Mouse (Mus musculus): ENCODE measurements at regions not wholly inside any gene's neighbourhood (a gene's known extent, or its start where the extent isn't known, plus 50 kb on each side); places are given as distances from the start of the nearest gene placed in this dataset.

DNA sequence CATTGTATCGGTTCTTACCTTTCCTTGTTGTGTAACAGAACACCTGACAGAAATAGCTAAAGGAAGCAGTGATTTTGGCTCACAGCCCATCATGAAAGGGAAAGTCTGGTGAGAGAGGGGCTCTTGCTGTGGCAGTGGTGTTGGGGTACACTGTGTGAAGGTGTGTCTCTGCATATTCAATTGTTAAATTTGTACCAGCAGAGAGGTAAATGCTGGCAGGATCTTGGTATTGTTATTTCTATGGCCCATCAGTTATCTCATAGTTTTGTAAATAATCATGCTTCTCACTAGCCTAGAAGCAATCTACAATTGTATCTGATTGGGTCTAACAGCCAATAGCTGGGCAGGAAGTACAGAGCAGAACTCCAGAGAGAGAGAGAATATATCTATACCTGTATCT, 95.7 kb downstream of the Mfap3l start:
- Histone ChIP-seq H3K4me3 (no peak overlapping the region), H3K4me2 (ENCODE audit: low read depth) (no peak overlapping the region), H3K36me3 (ENCODE audit: control insufficient read depth, insufficient read depth) (no peaks in the 10 kb centered on the region), H3K27me3 (ENCODE audit: control insufficient read depth, insufficient read depth, insufficient read length) (no peaks in the 10 kb centered on the region), H3K79me2 (ENCODE audit: control insufficient read depth, insufficient read depth) (no peaks in the 10 kb centered on the region), H3ac (ENCODE audit: control insufficient read depth, insufficient read length) (no peak overlapping the region)
- TF ChIP-seq USF1 (IDR thresholded peaks at IDR 0.05; ENCODE audit: low read depth) (no peak), E2F4 (IDR thresholded peaks at IDR 0.05; ENCODE audit: insufficient read depth) (no peak), MYOD1 (IDR thresholded peaks at IDR 0.05; ENCODE audit: control insufficient read depth in 1 of 3, insufficient read length in 2 of 3, low read depth in 2 of 3) (no peak), TCF12 (IDR thresholded peaks at IDR 0.05; ENCODE audit: insufficient read depth, poor library complexity, severe bottlenecking) (no peak), CEBPB (IDR thresholded peaks at IDR 0.05; ENCODE audit: insufficient read depth, poor library complexity, severe bottlenecking) (no peak), SRF (IDR thresholded peaks at IDR 0.05; ENCODE audit: control insufficient read depth, insufficient read length, low read depth) (no peak), POLR2AphosphoS2 (IDR thresholded peaks at IDR 0.05; ENCODE audit: insufficient read length, low read depth) (no peak), POLR2A (IDR thresholded peaks at IDR 0.05; ENCODE audit: insufficient read length, low read depth) (no peak), TCF3 (IDR thresholded peaks at IDR 0.05; ENCODE audit: insufficient read length, low read depth) (no peak), REST (IDR thresholded peaks at IDR 0.05; ENCODE audit: insufficient read depth, insufficient read length) (no peak), MAX (IDR thresholded peaks at IDR 0.05; ENCODE audit: low read depth) (no peak), MYOG (IDR thresholded peaks at IDR 0.05; ENCODE audit: control insufficient read depth in 1 of 3, insufficient read depth in 1 of 3, insufficient read length in 2 of 3, low read depth in 2 of 3) (no peak)

DNA sequence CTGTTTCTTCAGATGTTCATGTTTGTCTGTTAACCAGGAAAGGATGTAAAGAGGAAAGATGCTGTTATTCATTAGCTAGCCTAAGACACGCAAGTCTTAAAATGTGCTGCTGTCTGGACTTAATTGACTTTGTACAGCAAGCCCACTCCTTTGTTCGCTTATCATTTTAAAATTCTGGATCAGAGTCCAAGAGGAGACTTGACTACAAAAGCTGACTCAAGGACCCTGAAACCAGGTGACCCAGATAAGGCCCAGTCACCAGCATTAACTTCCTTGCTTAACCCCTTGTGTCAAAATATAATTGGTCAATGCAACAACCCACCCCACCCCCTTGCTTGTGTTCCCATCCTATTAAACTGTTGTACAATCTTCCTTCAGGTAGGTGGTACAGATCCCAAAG, 99.9 kb downstream of the Mfap3l start:
- Histone ChIP-seq H3ac (ENCODE audit: control insufficient read depth, insufficient read length) (no peak overlapping the region), H3K36me3 (ENCODE audit: control insufficient read depth, insufficient read depth) (no peaks in the 10 kb centered on the region), H3K79me2 (ENCODE audit: control insufficient read depth, insufficient read depth) (no peaks in the 10 kb centered on the region), H3K4me2 (ENCODE audit: low read depth) (no peak overlapping the region), H3K27me3 (ENCODE audit: control insufficient read depth, insufficient read depth, insufficient read length) (no peaks in the 10 kb centered on the region), H3K4me3 (no peak overlapping the region)
- TF ChIP-seq POLR2A (IDR thresholded peaks at IDR 0.05; ENCODE audit: insufficient read length, low read depth): no peak
- no peak for TF ChIP-seq E2F4 (IDR thresholded peaks at IDR 0.05; ENCODE audit: insufficient read depth)
- TF ChIP-seq TCF12 (IDR thresholded peaks at IDR 0.05; ENCODE audit: insufficient read depth, poor library complexity, severe bottlenecking): no peak
- TF ChIP-seq TCF3 (IDR thresholded peaks at IDR 0.05; ENCODE audit: insufficient read length, low read depth): no peak
- TF ChIP-seq MYOG (IDR thresholded peaks at IDR 0.05; ENCODE audit: control insufficient read depth in 1 of 3, insufficient read depth in 1 of 3, insufficient read length in 2 of 3, low read depth in 2 of 3): no peak
- no peak for TF ChIP-seq CEBPB (IDR thresholded peaks at IDR 0.05; ENCODE audit: insufficient read depth, poor library complexity, severe bottlenecking)
- no peak for TF ChIP-seq MYOD1 (IDR thresholded peaks at IDR 0.05; ENCODE audit: control insufficient read depth in 1 of 3, insufficient read length in 2 of 3, low read depth in 2 of 3)
- TF ChIP-seq USF1 (IDR thresholded peaks at IDR 0.05; ENCODE audit: low read depth): no peak
- TF ChIP-seq REST (IDR thresholded peaks at IDR 0.05; ENCODE audit: insufficient read depth, insufficient read length): no peak
- TF ChIP-seq MAX (IDR thresholded peaks at IDR 0.05; ENCODE audit: low read depth): no peak
- TF ChIP-seq SRF (IDR thresholded peaks at IDR 0.05; ENCODE audit: control insufficient read depth, insufficient read length, low read depth): no peak
- no peak for TF ChIP-seq POLR2AphosphoS2 (IDR thresholded peaks at IDR 0.05; ENCODE audit: insufficient read length, low read depth)

DNA sequence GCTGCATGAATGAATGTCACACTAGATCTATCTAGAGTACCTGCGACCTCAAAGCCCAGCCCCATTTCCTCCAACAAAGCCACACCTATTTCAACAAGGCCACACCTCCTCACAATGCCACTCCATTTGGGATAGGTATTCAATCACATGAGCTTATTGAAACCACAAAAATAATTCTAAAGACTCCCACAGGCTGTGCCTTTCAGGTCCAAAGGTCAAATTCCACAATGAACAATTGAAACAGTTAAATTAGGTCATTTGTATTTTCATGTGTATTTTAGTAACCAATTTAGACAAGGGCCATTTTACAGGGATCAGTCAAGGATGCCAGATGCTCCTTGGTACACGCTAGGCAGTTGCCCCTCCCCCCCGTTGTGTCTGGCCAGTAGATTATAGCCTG, 103.3 kb downstream of the Mfap3l start:
- no peaks in the 10 kb centered on the region for H3K79me2 ChIP-seq (ENCODE audit: control insufficient read depth, insufficient read depth)
- TF ChIP-seq TCF12 (IDR thresholded peaks at IDR 0.05; ENCODE audit: insufficient read depth, poor library complexity, severe bottlenecking) (no peak), E2F4 (IDR thresholded peaks at IDR 0.05; ENCODE audit: insufficient read depth) (no peak), POLR2AphosphoS2 (IDR thresholded peaks at IDR 0.05; ENCODE audit: insufficient read length, low read depth) (no peak), MYOD1 (IDR thresholded peaks at IDR 0.05; ENCODE audit: control insufficient read depth in 1 of 3, insufficient read length in 2 of 3, low read depth in 2 of 3) (no peak), SRF (IDR thresholded peaks at IDR 0.05; ENCODE audit: control insufficient read depth, insufficient read length, low read depth) (no peak), CEBPB (IDR thresholded peaks at IDR 0.05; ENCODE audit: insufficient read depth, poor library complexity, severe bottlenecking) (no peak), MYOG (IDR thresholded peaks at IDR 0.05; ENCODE audit: control insufficient read depth in 1 of 3, insufficient read depth in 1 of 3, insufficient read length in 2 of 3, low read depth in 2 of 3) (no peak)
- no peaks in the 10 kb centered on the region for H3K36me3 ChIP-seq (ENCODE audit: control insufficient read depth, insufficient read depth)
- no peaks in the 10 kb centered on the region for H3K27me3 ChIP-seq (ENCODE audit: control insufficient read depth, insufficient read depth, insufficient read length)
- H3K4me2 ChIP-seq (ENCODE audit: low read depth): no peak overlapping the region
- H3ac ChIP-seq (ENCODE audit: control insufficient read depth, insufficient read length): no peak overlapping the region
- H3K4me3 ChIP-seq: no peak overlapping the region

DNA sequence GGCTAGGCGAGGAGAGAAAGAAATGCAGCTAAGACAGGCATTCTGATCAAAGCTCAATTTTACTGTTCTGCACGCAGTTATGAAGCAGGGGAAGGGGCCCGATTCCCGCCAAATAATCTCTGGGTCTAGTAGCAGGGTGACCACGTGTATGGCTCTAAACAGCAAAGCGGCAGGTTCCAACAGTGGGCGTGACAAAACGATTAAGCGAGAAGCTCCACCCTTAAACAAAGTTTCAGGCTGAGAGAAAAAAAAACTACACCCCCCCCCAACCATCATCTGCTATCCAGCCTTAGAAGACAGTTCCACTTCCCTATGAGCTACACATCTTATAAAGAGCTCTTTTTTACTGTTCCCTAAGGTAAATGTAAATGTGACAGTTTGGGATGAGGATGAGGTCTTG, 103.8 kb downstream of the Mfap3l start:
- Histone ChIP-seq H3K4me2 (ENCODE audit: low read depth) (no peak overlapping the region), H3K79me2 (ENCODE audit: control insufficient read depth, insufficient read depth) (no peaks in the 10 kb centered on the region), H3K27me3 (ENCODE audit: control insufficient read depth, insufficient read depth, insufficient read length) (no peaks in the 10 kb centered on the region), H3K4me3 (no peak overlapping the region), H3K36me3 (ENCODE audit: control insufficient read depth, insufficient read depth) (no peaks in the 10 kb centered on the region), H3ac (ENCODE audit: control insufficient read depth, insufficient read length) (no peak overlapping the region)
- TF ChIP-seq SRF (IDR thresholded peaks at IDR 0.05; ENCODE audit: control insufficient read depth, insufficient read length, low read depth) (no peak), POLR2A (IDR thresholded peaks at IDR 0.05; ENCODE audit: insufficient read length, low read depth) (no peak), USF1 (IDR thresholded peaks at IDR 0.05; ENCODE audit: low read depth) (no peak), MYOD1 (IDR thresholded peaks at IDR 0.05; ENCODE audit: control insufficient read depth in 1 of 3, insufficient read length in 2 of 3, low read depth in 2 of 3) (no peak), CEBPB (IDR thresholded peaks at IDR 0.05; ENCODE audit: insufficient read depth, poor library complexity, severe bottlenecking) (no peak), MYOG (IDR thresholded peaks at IDR 0.05; ENCODE audit: control insufficient read depth in 1 of 3, insufficient read depth in 1 of 3, insufficient read length in 2 of 3, low read depth in 2 of 3) (no peak), POLR2AphosphoS2 (IDR thresholded peaks at IDR 0.05; ENCODE audit: insufficient read length, low read depth) (no peak), TCF3 (IDR thresholded peaks at IDR 0.05; ENCODE audit: insufficient read length, low read depth) (no peak), TCF12 (IDR thresholded peaks at IDR 0.05; ENCODE audit: insufficient read depth, poor library complexity, severe bottlenecking) (no peak), REST (IDR thresholded peaks at IDR 0.05; ENCODE audit: insufficient read depth, insufficient read length) (no peak), MAX (IDR thresholded peaks at IDR 0.05; ENCODE audit: low read depth) (no peak), E2F4 (IDR thresholded peaks at IDR 0.05; ENCODE audit: insufficient read depth) (no peak)
